In genomic region chr5:135720121-135720520, GRCm38 (mm10) we compare ENCODE assay signal across 15 mouse cellular contexts. TPM values are rescaled to one million over a fixed set of nuclear protein-coding genes. Genes with fewer than 3 reads are reported as not detected.
"Had no signal": no experiment of that assay in that cellular context is flagged by ENCODE, and none has a peak within 500 bp of the region (broad histone marks: within the 10 kb centered on the region; RNA-seq: fewer than 3 reads in every experiment).

No protein-coding gene starts in this region.

- H3K9me3 ChIP-seq: kidney, embryonic 15.5 days; limb, embryonic 10.5 days; liver, embryonic 12.5 days; lung, embryonic 15.5 days; megakaryocyte, embryonic 14.5 days; midbrain, embryonic 12.5 days had no signal

- DNase-seq: kidney, postnatal 14 days; lung, postnatal 14 days; right cerebral cortex, postnatal 14 days; thymus, adult 18-20 months; thymus, postnatal 14 days had no signal

- H3K4me3 ChIP-seq: kidney, embryonic 15.5 days; left cerebral cortex, adult 2 months; limb, embryonic 10.5 days; liver, embryonic 12.5 days; lung, embryonic 15.5 days; megakaryocyte, embryonic 14.5 days; midbrain, embryonic 12.5 days had no signal

- H3K27me3 ChIP-seq: kidney, embryonic 15.5 days; liver, embryonic 12.5 days; lung, embryonic 15.5 days; midbrain, embryonic 12.5 days had no signal

- H3K27ac ChIP-seq: kidney, embryonic 15.5 days; left cerebral cortex, adult 2 months; limb, embryonic 10.5 days; liver, embryonic 12.5 days; lung, embryonic 15.5 days; macrophage; midbrain, embryonic 12.5 days had no signal

RNA-seq across cellular contexts. Expression of gene Styxl1, which starts 58.1 kb away (rescaled TPM):
- total RNA-seq: left cerebral cortex, adult 2 months; left cerebral cortex, postnatal 14 days had no signal
- polyA plus RNA-seq: limb, embryonic 10.5 days; liver, embryonic 12.5 days; macrophage; spleen, adult 2 months had no signal
